Mouse (Mus musculus) heart, adult 2 months (tissue): ENCODE data around the gene Olfr1019.

Experiments used
- CTCF ChIP-seq: fragments of 200-600 bp; IDR thresholded peaks from 2 replicates; pipeline ENCODE4 v1.8.1; 2022; ENCODE audit warnings: antibody characterized with exemption, mild to moderate bottlenecking, moderate library complexity
- EP300 ChIP-seq: fragments of 200-500 bp; IDR thresholded peaks from 2 replicates; pipeline ENCODE4 v1.6.1; 2011; ENCODE audit warnings: low read depth, low read length, control low read depth; ENCODE audit not compliant: insufficient read depth
- POLR2A ChIP-seq: fragments of 200-500 bp; IDR thresholded peaks from 2 replicates; pipeline ENCODE4 v1.6.1; 2011; ENCODE audit warnings: mild to moderate bottlenecking, low read depth, low read length, control low read depth; ENCODE audit not compliant: insufficient read depth

DNA sequence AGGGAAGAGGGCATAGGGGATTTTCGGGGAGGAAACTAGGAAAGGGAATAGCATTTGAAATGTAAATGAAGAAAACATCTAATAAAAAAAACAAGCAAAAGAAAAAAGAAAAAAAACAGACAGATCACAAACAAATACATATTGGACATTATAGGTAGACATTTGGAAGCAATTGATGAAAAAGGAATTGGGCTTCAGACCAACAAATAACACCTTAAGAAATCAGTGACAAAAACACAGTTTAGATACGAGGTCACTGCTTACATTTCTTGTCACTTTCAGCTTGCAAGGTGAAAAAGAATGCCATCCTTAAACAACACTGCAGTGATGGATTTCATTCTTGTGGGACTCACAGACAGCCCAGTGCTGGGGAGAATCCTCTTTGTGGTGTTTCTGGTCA lies 23.0 kb upstream of the Olfr1019 start, which contains the start of gene Olfr1022:
- TF ChIP-seq CTCF: no peak
- TF ChIP-seq EP300: no peak
- TF ChIP-seq POLR2A: no peak
